Mouse (Mus musculus) kidney, postnatal 0 days (tissue): ENCODE measurements around the gene Gm21962. TPM values are rescaled to one million over a fixed set of nuclear protein-coding genes. Genes with fewer than 3 reads are reported as not detected.
A peak's percentile ranks its signal among the peaks of the same experiment; 100 is the strongest.

Source experiments
- ATAC-seq: fragments of 200-750 bp; cut with Nextera tagmentation; replicated peaks from 2 replicates; pipeline ENCODE4 v1.8.0; 2017; ENCODE audit warnings: low read depth, moderate number of reproducible peaks, moderate TSS enrichment, moderate library complexity; ENCODE audit not compliant: low FRiP score
- DNase-seq: peaks from one replicate; pipeline ENCODE4 v3.0.0-alpha.2; 2016; ENCODE audit warnings: low spot score
- H3K27ac ChIP-seq: fragments of 300-500 bp; sonication (generic); 2 replicates; pipeline ENCODE4 v1.5.1; 2014; ENCODE audit warnings: mild to moderate bottlenecking
- H3K27me3 ChIP-seq: fragments of 300-500 bp; sonication (generic); 2 replicates; pipeline ENCODE4 v1.6.1; 2014; ENCODE audit warnings: low read length, mixed read lengths; ENCODE audit not compliant: insufficient read depth
- H3K36me3 ChIP-seq: fragments of 300-500 bp; sonication (generic); 2 replicates; pipeline ENCODE4 v1.6.1; 2014; ENCODE audit warnings: low read length, mixed read lengths; ENCODE audit not compliant: insufficient read depth
- H3K4me1 ChIP-seq: fragments of 300-500 bp; sonication (generic); replicated peaks from 2 replicates; pipeline ENCODE4 v1.6.1; 2014; ENCODE audit warnings: antibody characterized with exemption, low read length, mixed read lengths; ENCODE audit not compliant: insufficient read depth
- H3K4me2 ChIP-seq: fragments of 300-500 bp; sonication (generic); 2 replicates; pipeline ENCODE4 v1.6.1; 2014; ENCODE audit warnings: mild to moderate bottlenecking, low read length, moderate library complexity, mixed read lengths
- H3K4me3 ChIP-seq: fragments of 300-500 bp; sonication (generic); replicated peaks from 2 replicates; pipeline ENCODE4 v1.5.1; 2014; ENCODE audit warnings: low read depth, low read length
- H3K9ac ChIP-seq: fragments of 300-500 bp; sonication (generic); 2 replicates; pipeline ENCODE4 v1.6.1; 2014; ENCODE audit warnings: low read depth, low read length
- H3K9me3 ChIP-seq: fragments of 300-500 bp; sonication (generic); replicated peaks from 2 replicates; pipeline ENCODE4 v1.6.1; 2016; ENCODE audit warnings: low read length, inconsistent platforms, mixed read lengths
- CTCF ChIP-seq: IDR thresholded peaks from 2 replicates; pipeline ENCODE4 v1.5.1; 2016; ENCODE audit warnings: antibody characterized with exemption, low read depth, mild to moderate bottlenecking, moderate library complexity
- WGBS: fragments of 180-500 bp; shearing (Covaris S2); extraction: QIAGEN DNeasy Blood & Tissue Kit; methylation state at CpG from one replicate; pipeline ENCODE4 v1.1.7; 2014; 5-methylcytosine and 5-hydroxymethylcytosine counted together
- polyA plus RNA-seq: library from polyadenylated mRNA; unstranded; fragments of >200 nt; fragmentation: Nextera tagmentation; extraction: Ambion mirVana; gene quantifications from 2 replicates; pipeline ENCODE4 v1.2.1, GENCODE M21; 2015

Gm21962 gene
- polyA plus RNA-seq, 1 experiment from 2014 or later = not detected

GRCm38 (mm10) chr3:137649112-137649511 is 22.2 kb upstream of the Gm21962 start:
- Histone ChIP-seq H3K27me3 (no peaks in the 10 kb centered on the region), H3K4me2 (no peak overlapping the region), H3K4me1 (no peaks in the 10 kb centered on the region), H3K27ac (no peak overlapping the region), H3K36me3 (no peaks in the 10 kb centered on the region), H3K9ac (no peak overlapping the region), H3K4me3 (no peak overlapping the region), H3K9me3 (no peaks in the 10 kb centered on the region)
- TF ChIP-seq CTCF = no peak
- ATAC-seq (no peak), DNase-seq (no peak)
- WGBS = 70% methylated on average over 5 of the region's 5 CpGs

GRCm38 (mm10) chr3:137652853-137653252 is 18.5 kb upstream of the Gm21962 start:
- ATAC-seq = no peak
- no peak for DNase-seq
- Histone ChIP-seq H3K9me3 (no peaks in the 10 kb centered on the region), H3K4me3 (no peak overlapping the region), H3K9ac (no peak overlapping the region), H3K36me3 (no peaks in the 10 kb centered on the region), H3K4me2 (no peak overlapping the region), H3K27me3 (no peaks in the 10 kb centered on the region), H3K4me1 (no peaks in the 10 kb centered on the region), H3K27ac (no peak overlapping the region)
- WGBS = 80% methylated on average over 2 of the region's 2 CpGs
- TF ChIP-seq CTCF = no peak

DNA sequence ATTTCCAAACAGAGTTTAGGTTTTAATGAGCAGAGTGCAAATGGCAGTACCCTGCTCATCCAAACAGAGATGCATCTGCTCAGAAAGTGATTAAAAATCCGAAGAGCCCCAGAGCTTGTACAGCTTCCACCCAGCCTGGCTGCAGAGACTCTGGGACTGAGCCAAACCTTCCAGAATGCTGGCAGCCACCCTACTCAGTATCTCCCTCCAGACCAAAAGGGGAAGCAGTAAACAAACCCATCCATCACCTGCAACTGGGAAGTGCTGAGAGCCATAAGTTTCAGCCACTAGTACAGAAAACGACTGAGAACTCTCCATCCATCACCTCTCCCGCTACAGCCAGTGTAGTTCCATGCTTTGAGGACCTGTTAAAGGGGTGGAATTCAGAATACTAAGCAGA is 9.6 kb downstream of the Gm21962 start:
- Histone ChIP-seq H3K27ac (no peak overlapping the region), H3K4me2 (no peak overlapping the region), H3K27me3 (no peaks in the 10 kb centered on the region), H3K4me1 (no peaks in the 10 kb centered on the region), H3K9ac (no peak overlapping the region), H3K4me3 (no peak overlapping the region), H3K36me3 (no peaks in the 10 kb centered on the region), H3K9me3 (no peaks in the 10 kb centered on the region)
- DNase-seq (peak; percentile 69), ATAC-seq (no peak)
- 3% methylated on average over 3 of the region's 3 CpGs for WGBS
- no peak for TF ChIP-seq CTCF

DNA sequence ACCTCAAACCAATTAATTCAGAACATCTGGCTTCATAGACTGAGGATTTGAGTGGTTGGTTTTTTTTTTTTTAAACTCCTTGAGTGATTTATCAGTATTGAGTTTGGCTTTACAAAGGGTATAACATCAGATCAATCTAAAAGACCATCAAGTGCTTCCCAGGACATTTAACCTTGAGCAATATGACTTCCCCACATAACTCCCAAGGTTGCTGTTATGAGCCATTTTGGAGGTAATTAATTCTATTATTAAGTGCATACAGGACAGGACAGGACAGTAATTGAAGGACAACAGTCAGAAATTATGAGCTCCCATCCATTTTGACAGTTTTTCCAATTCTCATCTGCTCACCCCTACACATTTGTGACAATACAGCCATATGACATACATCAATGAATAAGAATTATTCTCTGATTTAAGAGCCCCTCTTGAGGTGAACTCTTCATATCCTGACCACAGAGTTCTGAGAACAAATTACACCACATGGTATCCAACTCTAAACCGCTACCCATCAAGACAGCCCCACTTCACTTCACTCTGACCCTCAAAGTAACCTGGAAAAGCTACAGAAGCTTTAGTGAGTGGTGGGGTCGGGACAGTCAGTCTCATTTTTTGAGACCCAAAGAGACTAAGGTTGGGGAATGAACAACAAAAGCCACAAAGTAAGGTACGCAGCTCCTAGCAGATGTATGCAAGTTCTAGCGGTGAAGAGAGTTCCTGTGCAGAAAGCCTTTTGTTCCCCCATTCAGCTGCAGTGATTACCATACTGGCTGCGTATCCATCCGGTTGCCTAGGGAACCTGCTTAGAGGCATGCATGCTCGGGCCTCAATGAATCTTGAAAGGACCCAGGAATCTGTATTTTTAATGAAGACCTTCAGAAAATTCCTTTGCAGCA is 11.8 kb downstream of the Gm21962 start:
- no peak overlapping the region for H3K9ac ChIP-seq
- H3K36me3 ChIP-seq = no peaks in the 10 kb centered on the region
- H3K9me3 ChIP-seq = no peaks in the 10 kb centered on the region
- H3K27ac ChIP-seq = no peak overlapping the region
- no peak overlapping the region for H3K4me2 ChIP-seq
- H3K4me3 ChIP-seq = no peak overlapping the region
- TF ChIP-seq CTCF = no peak
- no peak for ATAC-seq
- no peaks in the 10 kb centered on the region for H3K27me3 ChIP-seq
- WGBS = 31% methylated on average over 7 of the region's 7 CpGs
- peak; percentile 28 for DNase-seq
- no peaks in the 10 kb centered on the region for H3K4me1 ChIP-seq

GRCm38 (mm10) chr3:137683807-137684403 is 12.6 kb downstream of the Gm21962 start:
- DNase-seq = no peak
- no peaks in the 10 kb centered on the region for H3K9me3 ChIP-seq
- no peak overlapping the region for H3K4me2 ChIP-seq
- H3K36me3 ChIP-seq = no peaks in the 10 kb centered on the region
- 51% methylated on average over 6 of the region's 6 CpGs for WGBS
- no peaks in the 10 kb centered on the region for H3K27me3 ChIP-seq
- H3K27ac ChIP-seq = no peak overlapping the region
- ATAC-seq = no peak
- no peak overlapping the region for H3K9ac ChIP-seq
- TF ChIP-seq CTCF = no peak
- no peaks in the 10 kb centered on the region for H3K4me1 ChIP-seq
- H3K4me3 ChIP-seq = no peak overlapping the region

- no peaks in the 10 kb centered on the region for H3K4me1 ChIP-seq
- no peak overlapping the region for H3K4me3 ChIP-seq
- ATAC-seq (no peak), DNase-seq (no peak)
- H3K4me2 ChIP-seq = no peak overlapping the region
- no peak overlapping the region for H3K9ac ChIP-seq
- no peak overlapping the region for H3K27ac ChIP-seq
- 89% methylated on average over 2 of the region's 2 CpGs for WGBS
- H3K9me3 ChIP-seq = no peaks in the 10 kb centered on the region
- H3K36me3 ChIP-seq = no peaks in the 10 kb centered on the region
- TF ChIP-seq CTCF = no peak
- H3K27me3 ChIP-seq = no peaks in the 10 kb centered on the region
Measured at GRCm38 (mm10) chr3:137686932-137687331, 15.6 kb downstream of the Gm21962 start.
